Mouse (Mus musculus): ENCODE results near the gene Smarcad1. TPM values are rescaled to one million over a fixed set of nuclear protein-coding genes. Genes with fewer than 3 reads are reported as not detected.
"Not testable (repeated sequence)": the region's sequence is repeated elsewhere in the genome, so short reads cannot be mapped to it uniquely, and the experiment has no call there.

Smarcad1 gene
- polyA plus RNA-seq, 1 experiment from 2014 or later: 133 TPM

DNA sequence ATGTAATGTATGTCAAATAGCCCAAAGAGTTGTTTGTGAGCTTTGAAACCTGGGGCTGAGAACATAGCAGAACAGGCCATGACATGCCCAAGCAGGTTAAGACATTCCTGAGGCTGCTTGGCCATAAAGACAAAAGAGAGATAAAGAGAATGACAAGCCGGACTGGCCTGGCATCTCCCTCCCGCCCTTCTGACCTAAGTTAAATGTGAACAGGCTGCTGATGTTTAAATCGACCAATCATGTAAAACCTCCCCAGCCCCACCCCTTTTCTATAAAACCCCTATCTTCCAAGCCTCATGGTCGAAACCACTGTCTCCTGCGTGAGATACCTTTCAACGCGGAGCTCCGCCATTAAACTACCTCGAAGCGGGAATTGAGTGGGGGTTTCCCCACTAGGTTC lies 24.8 kb upstream of the Smarcad1 start:
- 93% methylated on average over 10 of the region's 10 CpGs for WGBS
- Histone ChIP-seq H3K9ac (ENCODE audit: low read length) (no peak overlapping the region), H3K27ac (ENCODE audit: low read depth, low read length) (no peak overlapping the region), H3K36me3 (ENCODE audit: control insufficient read depth, insufficient read depth, low read length) (no peaks in the 10 kb centered on the region), H3K4me3 (ENCODE audit: low read depth, low read length) (no peak overlapping the region), H3K4me2 (ENCODE audit: low read depth, low read length, severe bottlenecking) (no peak overlapping the region), H3K4me1 (replicated peaks; ENCODE audit: control insufficient read depth, insufficient read depth, low read length) (no peaks in the 10 kb centered on the region), H3K9me3 (ENCODE audit: control insufficient read depth, low read length) (no peaks in the 10 kb centered on the region), H3K27me3 (ENCODE audit: control insufficient read depth, insufficient read depth, low read length) (no peaks in the 10 kb centered on the region)
- ATAC-seq (replicated peaks; ENCODE audit: low FRiP score) (no peak), DNase-seq (ENCODE audit: low spot score) (no peak)

DNA sequence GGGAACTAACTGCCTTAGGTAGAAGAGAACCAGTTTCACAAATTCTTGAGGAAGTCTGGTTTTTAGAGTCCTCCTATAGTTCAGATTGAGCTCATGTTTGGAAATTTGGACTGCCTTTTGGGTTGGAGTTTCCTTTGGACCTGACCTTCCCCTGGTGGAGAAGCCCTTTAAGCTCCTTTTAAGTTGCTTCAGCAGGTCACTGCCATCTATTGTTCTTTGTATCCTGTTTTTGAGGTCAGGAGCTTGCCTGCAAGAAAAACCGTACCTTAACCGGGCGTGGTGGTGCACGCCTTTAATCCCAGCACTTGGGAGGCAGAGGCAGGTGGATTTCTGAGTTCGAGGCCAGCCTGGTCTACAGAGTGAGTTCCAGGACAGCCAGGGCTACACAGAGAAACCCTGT lies 23.4 kb upstream of the Smarcad1 start:
- not testable (repeated sequence) for H3K27me3 ChIP-seq (ENCODE audit: control insufficient read depth, insufficient read depth, low read length); H3K9ac ChIP-seq (ENCODE audit: low read length); DNase-seq (ENCODE audit: low spot score); H3K4me1 ChIP-seq (replicated peaks; ENCODE audit: control insufficient read depth, insufficient read depth, low read length); H3K4me2 ChIP-seq (ENCODE audit: low read depth, low read length, severe bottlenecking); H3K36me3 ChIP-seq (ENCODE audit: control insufficient read depth, insufficient read depth, low read length); ATAC-seq (replicated peaks; ENCODE audit: low FRiP score); H3K27ac ChIP-seq (ENCODE audit: low read depth, low read length); H3K4me3 ChIP-seq (ENCODE audit: low read depth, low read length); H3K9me3 ChIP-seq (ENCODE audit: control insufficient read depth, low read length)
- 90% methylated on average over 5 of the region's 5 CpGs for WGBS

DNA sequence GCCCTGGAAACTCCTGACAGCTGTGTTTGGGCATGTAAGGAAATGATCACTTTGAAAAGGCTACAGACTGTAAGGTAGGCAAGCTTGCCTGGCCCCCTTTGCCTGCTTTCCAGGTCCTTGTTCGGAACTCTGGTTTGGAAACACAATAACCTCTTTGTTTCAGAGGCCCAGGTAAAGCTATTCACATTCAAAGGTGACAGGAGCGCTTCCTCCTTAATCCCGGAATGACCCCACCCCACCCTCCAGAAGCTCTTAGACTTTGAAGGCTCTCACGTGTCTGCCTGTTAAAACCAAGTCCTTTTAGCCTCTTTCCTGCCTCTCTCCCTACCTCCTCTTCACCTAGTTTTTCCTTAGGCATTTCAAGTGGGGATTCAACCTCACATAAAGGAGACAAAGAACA lies 20.5 kb upstream of the Smarcad1 start:
- Histone ChIP-seq H3K27me3 (ENCODE audit: control insufficient read depth, insufficient read depth, low read length) (no peaks in the 10 kb centered on the region), H3K9me3 (ENCODE audit: control insufficient read depth, low read length) (no peaks in the 10 kb centered on the region), H3K4me1 (replicated peaks; ENCODE audit: control insufficient read depth, insufficient read depth, low read length) (no peaks in the 10 kb centered on the region), H3K36me3 (ENCODE audit: control insufficient read depth, insufficient read depth, low read length) (no peaks in the 10 kb centered on the region), H3K27ac (ENCODE audit: low read depth, low read length) (no peak overlapping the region), H3K4me3 (ENCODE audit: low read depth, low read length) (no peak overlapping the region), H3K4me2 (ENCODE audit: low read depth, low read length, severe bottlenecking) (no peak overlapping the region), H3K9ac (ENCODE audit: low read length) (no peak overlapping the region)
- ATAC-seq (replicated peaks; ENCODE audit: low FRiP score) (no peak), DNase-seq (ENCODE audit: low spot score) (no peak)
- 5% methylated on average over 4 of the region's 4 CpGs for WGBS

DNA sequence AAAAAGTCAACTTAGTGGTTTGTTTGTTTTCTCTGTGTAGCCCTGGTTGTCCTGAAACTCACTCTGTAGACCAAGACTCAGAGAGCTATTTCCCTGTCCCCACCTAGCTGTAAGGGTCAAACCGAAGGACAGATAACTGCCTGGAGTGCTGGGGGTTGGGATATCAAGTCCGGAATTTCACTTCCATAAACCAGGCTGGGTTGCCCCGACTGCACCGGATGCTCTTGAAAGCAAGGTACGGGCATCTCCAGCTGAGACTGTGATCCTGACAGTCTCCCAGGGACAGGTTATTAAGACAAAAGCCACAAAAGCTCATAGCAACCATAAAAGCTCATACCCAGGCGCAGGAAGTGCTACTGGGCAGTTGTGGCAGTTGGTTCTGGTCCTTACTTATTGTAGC lies 19.3 kb upstream of the Smarcad1 start:
- no peaks in the 10 kb centered on the region for H3K27me3 ChIP-seq (ENCODE audit: control insufficient read depth, insufficient read depth, low read length)
- WGBS: 79% methylated on average over 6 of the region's 6 CpGs
- no peaks in the 10 kb centered on the region for H3K9me3 ChIP-seq (ENCODE audit: control insufficient read depth, low read length)
- no peak overlapping the region for H3K4me2 ChIP-seq (ENCODE audit: low read depth, low read length, severe bottlenecking)
- ATAC-seq (replicated peaks; ENCODE audit: low FRiP score): no peak
- H3K4me3 ChIP-seq (ENCODE audit: low read depth, low read length): no peak overlapping the region
- H3K4me1 ChIP-seq (replicated peaks; ENCODE audit: control insufficient read depth, insufficient read depth, low read length): no peaks in the 10 kb centered on the region
- H3K9ac ChIP-seq (ENCODE audit: low read length): no peak overlapping the region
- no peak for DNase-seq (ENCODE audit: low spot score)
- no peaks in the 10 kb centered on the region for H3K36me3 ChIP-seq (ENCODE audit: control insufficient read depth, insufficient read depth, low read length)
- no peak overlapping the region for H3K27ac ChIP-seq (ENCODE audit: low read depth, low read length)

DNA sequence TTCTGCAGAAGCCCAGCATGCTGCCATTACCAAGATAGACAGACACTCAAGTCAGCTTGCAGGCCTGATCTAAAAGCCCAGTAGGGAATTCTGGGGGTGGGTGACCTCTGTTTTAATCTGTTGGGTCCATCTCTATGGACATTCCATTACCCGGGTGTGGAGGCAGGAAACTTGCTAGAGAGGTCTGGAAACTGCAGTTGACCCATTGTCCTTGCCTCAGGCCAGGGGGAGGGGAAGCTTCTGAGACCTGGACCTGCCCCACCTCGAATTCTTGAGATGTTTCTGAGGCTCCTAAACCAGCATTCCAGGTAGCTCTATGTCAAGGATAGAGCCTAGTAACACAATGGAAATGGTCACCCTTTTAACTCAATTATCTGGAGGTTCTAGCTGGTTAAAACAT lies 17.7 kb upstream of the Smarcad1 start:
- 49% methylated on average over 2 of the region's 2 CpGs for WGBS
- DNase-seq (ENCODE audit: low spot score): no peak

DNA sequence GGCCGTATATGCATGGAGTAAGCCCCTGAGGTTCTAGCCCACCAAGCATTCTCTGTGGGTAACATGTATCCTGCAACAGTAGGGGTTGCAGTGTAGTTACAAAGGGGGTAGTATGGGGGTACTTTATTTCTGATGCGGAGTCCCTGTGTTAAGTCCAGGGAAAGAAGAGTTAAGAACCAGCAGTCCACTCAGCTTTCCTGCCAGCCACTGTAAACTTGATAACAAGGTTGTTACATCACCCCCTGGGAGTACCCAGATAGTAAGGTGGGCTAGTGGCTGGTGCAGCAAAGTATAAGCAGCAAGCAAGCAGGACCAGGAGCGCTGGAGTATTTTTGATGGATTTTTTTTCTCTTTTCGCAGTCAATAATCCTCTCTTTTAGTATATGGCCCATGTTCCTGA lies 17.3 kb upstream of the Smarcad1 start:
- Histone ChIP-seq H3K4me1 (replicated peaks; ENCODE audit: control insufficient read depth, insufficient read depth, low read length) (no peaks in the 10 kb centered on the region), H3K4me3 (ENCODE audit: low read depth, low read length) (no peak overlapping the region), H3K36me3 (ENCODE audit: control insufficient read depth, insufficient read depth, low read length) (no peaks in the 10 kb centered on the region), H3K27ac (ENCODE audit: low read depth, low read length) (no peak overlapping the region), H3K27me3 (ENCODE audit: control insufficient read depth, insufficient read depth, low read length) (no peaks in the 10 kb centered on the region), H3K9ac (ENCODE audit: low read length) (no peak overlapping the region), H3K9me3 (ENCODE audit: control insufficient read depth, low read length) (no peaks in the 10 kb centered on the region), H3K4me2 (ENCODE audit: low read depth, low read length, severe bottlenecking) (no peak overlapping the region)
- WGBS: 95% methylated on average over 4 of the region's 4 CpGs
- ATAC-seq (replicated peaks; ENCODE audit: low FRiP score) (no peak), DNase-seq (ENCODE audit: low spot score) (no peak)

More for the DNA sequence above, 17.7 kb upstream of the Smarcad1 start:
- Histone ChIP-seq H3K27ac (ENCODE audit: low read depth, low read length) (no peak overlapping the region), H3K9ac (ENCODE audit: low read length) (no peak overlapping the region), H3K4me3 (ENCODE audit: low read depth, low read length) (no peak overlapping the region), H3K4me1 (replicated peaks; ENCODE audit: control insufficient read depth, insufficient read depth, low read length) (no peaks in the 10 kb centered on the region), H3K4me2 (ENCODE audit: low read depth, low read length, severe bottlenecking) (no peak overlapping the region), H3K27me3 (ENCODE audit: control insufficient read depth, insufficient read depth, low read length) (no peaks in the 10 kb centered on the region), H3K36me3 (ENCODE audit: control insufficient read depth, insufficient read depth, low read length) (no peaks in the 10 kb centered on the region), H3K9me3 (ENCODE audit: control insufficient read depth, low read length) (no peaks in the 10 kb centered on the region)
- no peak for ATAC-seq (replicated peaks; ENCODE audit: low FRiP score)

DNA sequence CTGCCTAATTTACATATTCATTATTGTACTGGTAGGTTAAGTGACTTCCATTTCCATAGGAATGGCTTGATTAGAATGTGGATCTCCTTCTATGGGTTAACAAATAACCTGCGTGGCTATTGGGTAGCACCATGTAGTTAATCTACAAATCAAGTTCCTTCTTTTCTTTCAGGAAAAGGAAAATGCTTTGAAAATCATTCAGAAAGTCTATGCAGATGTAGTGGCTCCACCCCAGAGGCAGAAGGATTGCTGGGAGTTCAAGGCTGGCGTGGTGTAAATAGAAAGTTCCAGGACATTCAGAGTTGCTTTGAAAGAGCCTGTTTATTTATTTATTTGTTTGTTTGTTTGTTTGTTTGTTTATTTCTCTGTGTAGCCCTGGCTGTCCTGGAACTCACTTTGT lies 7.7 kb upstream of the Smarcad1 start:
- Histone ChIP-seq H3K4me1 (replicated peaks; ENCODE audit: control insufficient read depth, insufficient read depth, low read length) (no peaks in the 10 kb centered on the region), H3K4me3 (ENCODE audit: low read depth, low read length) (no peak overlapping the region), H3K27me3 (ENCODE audit: control insufficient read depth, insufficient read depth, low read length) (no peaks in the 10 kb centered on the region), H3K27ac (ENCODE audit: low read depth, low read length) (no peak overlapping the region), H3K9me3 (ENCODE audit: control insufficient read depth, low read length) (no peaks in the 10 kb centered on the region), H3K36me3 (ENCODE audit: control insufficient read depth, insufficient read depth, low read length) (no peaks in the 10 kb centered on the region), H3K4me2 (ENCODE audit: low read depth, low read length, severe bottlenecking) (no peak overlapping the region), H3K9ac (ENCODE audit: low read length) (no peak overlapping the region)
- DNase-seq (ENCODE audit: low spot score) (no peak), ATAC-seq (replicated peaks; ENCODE audit: low FRiP score) (no peak)
- WGBS: 88% methylated on average over 2 of the region's 2 CpGs

DNA sequence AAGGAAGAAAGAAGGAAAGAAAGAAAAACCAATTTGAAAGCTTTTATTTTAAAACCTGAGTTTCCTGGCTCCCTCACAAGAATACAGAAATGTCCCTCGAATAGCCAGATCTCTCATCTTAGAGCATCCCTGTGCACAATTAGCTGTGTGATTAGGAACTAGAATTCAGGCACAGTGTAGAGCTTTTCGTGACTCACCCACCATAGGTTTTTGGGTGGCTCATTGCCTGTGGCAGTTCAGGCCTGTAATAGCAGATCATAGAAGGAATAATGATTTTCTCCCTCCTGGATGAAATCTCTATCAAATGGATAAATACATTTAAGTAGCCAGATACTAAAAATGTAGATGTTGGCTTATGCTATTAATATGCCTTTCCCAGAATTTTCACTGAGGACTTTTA lies 6.9 kb upstream of the Smarcad1 start:
- 94% methylated on average over 2 of the region's 2 CpGs for WGBS
- Histone ChIP-seq H3K36me3 (ENCODE audit: control insufficient read depth, insufficient read depth, low read length) (no peaks in the 10 kb centered on the region), H3K4me2 (ENCODE audit: low read depth, low read length, severe bottlenecking) (no peak overlapping the region), H3K4me1 (replicated peaks; ENCODE audit: control insufficient read depth, insufficient read depth, low read length) (no peaks in the 10 kb centered on the region), H3K27me3 (ENCODE audit: control insufficient read depth, insufficient read depth, low read length) (no peaks in the 10 kb centered on the region), H3K9me3 (ENCODE audit: control insufficient read depth, low read length) (no peaks in the 10 kb centered on the region), H3K4me3 (ENCODE audit: low read depth, low read length) (no peak overlapping the region), H3K27ac (ENCODE audit: low read depth, low read length) (no peak overlapping the region), H3K9ac (ENCODE audit: low read length) (no peak overlapping the region)
- ATAC-seq (replicated peaks; ENCODE audit: low FRiP score): no peak
- no peak for DNase-seq (ENCODE audit: low spot score)

DNA sequence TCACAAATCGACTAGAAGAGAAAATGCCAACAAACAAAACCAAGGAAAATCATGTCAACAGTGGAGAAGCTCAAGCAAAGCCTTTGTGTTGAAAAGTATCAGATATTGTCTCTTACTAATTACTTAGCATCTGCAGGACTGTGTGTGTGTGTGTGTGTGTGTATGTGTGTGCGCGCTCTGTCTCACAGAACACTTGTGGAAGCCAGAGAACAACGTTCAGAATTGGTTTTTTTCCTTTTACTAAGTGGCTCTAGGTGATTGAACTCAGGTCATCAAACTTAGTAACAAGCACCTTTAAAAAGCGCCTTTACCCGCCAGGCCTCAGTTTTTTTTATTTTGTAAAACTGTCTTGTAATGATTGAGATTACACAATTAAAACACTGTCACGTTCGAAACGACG lies 451 bp upstream of the Smarcad1 start:
- peak overlapping the region; percentile 99 for H3K9ac ChIP-seq (ENCODE audit: low read length)
- peak overlapping the region; percentile 72; the same call in 1 of the 2 replicates for H3K4me2 ChIP-seq (ENCODE audit: low read depth, low read length, severe bottlenecking)
- 43% methylated on average over 10 of the region's 10 CpGs for WGBS
- H3K36me3 ChIP-seq (ENCODE audit: control insufficient read depth, insufficient read depth, low read length): peaks cover 20% of the 10 kb centered on the region
- H3K27ac ChIP-seq (ENCODE audit: low read depth, low read length): peak overlapping the region; percentile 96; the same call in 1 of the 2 replicates
- peaks cover 2% of the 10 kb centered on the region; the same call in 1 of the 2 replicates for H3K4me1 ChIP-seq (replicated peaks; ENCODE audit: control insufficient read depth, insufficient read depth, low read length)
- no peaks in the 10 kb centered on the region; the same call in 1 of the 2 replicates for H3K9me3 ChIP-seq (ENCODE audit: control insufficient read depth, low read length)
- no peaks in the 10 kb centered on the region for H3K27me3 ChIP-seq (ENCODE audit: control insufficient read depth, insufficient read depth, low read length)
- DNase-seq (ENCODE audit: low spot score) (no peak), ATAC-seq (replicated peaks; ENCODE audit: low FRiP score) (peak; percentile 19)
- H3K4me3 ChIP-seq (ENCODE audit: low read depth, low read length): peak overlapping the region; percentile 81

Measured in forebrain, embryonic 11.5 days (tissue).